Mouse (Mus musculus): ENCODE results near the gene C1d. TPM values are rescaled to one million over a fixed set of nuclear protein-coding genes. Genes with fewer than 3 reads are reported as not detected.

C1d gene
- total RNA-seq (2012; rRNA removed) (69.2 and 72.3 TPM in 2 replicates), polyA plus RNA-seq (2012; ENCODE audit: insufficient read depth in 1 of 2, insufficient read length in 2 of 2, low read depth in 1 of 2, low replicate concordance in 2 of 2, missing spikeins in 1 of 2) (10 to 100 TPM in 1 of 2 experiments, not detected in 1; 35.2 TPM)

DNA sequence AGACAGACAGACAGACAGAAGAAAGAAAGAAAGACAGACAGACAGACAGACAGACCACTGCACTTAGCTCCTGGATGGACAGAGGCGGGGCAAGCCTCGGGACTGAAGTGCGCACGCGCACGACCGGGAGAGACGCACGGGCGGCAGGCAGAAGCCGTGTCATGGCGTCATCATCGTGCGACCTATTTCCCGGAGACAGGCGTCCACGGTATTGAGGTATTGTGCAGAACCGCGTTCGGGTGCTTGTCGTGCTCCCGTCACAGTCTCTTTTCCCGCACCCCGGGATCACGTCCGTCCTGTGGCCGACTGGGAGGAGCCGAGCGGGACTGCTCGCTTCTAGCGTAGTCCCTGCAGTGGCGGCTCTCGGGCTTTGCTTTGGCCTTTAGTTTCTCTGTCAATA lies at the start of gene C1d:
TSS of gene C1d (plus strand) at position 137 of the 400 bp plus-strand sequence.
- no peaks in the 10 kb centered on the region for H3K9me3 ChIP-seq (replicated peaks; ENCODE audit: insufficient read depth, low read length)
- peak; percentile 99 for DNase-seq (ENCODE audit: low read depth, low spot score)
- H3K36me3 ChIP-seq (ENCODE audit: control insufficient read depth in 1 of 2, insufficient read depth in 2 of 2, low read length in 2 of 2), result peaks cover 0 to 12% of the 10 kb centered on the region in 2 experiments; a peak in 2 of 4 replicates
- H3K27me3 ChIP-seq (ENCODE audit: control insufficient read depth in 1 of 2, insufficient read depth in 2 of 2, low read length in 2 of 2), result no peaks in the 10 kb centered on the region
- H3K4me1 ChIP-seq (ENCODE audit: control insufficient read depth in 1 of 2, insufficient read depth in 2 of 2, low read length in 2 of 2), result peaks cover 5 to 15% of the 10 kb centered on the region in 2 experiments; a peak in 3 of 4 replicates
- peak within 1 kb of the TSS; percentile 89 for H3K27ac ChIP-seq (ENCODE audit: control insufficient read depth, low read depth, low read length)
- H3K9ac ChIP-seq (ENCODE audit: control insufficient read depth, low read depth, low read length, poor library complexity, severe bottlenecking), result peak within 1 kb of the TSS; percentile 93
- peak; percentile 73 for TF ChIP-seq ZMIZ1 (IDR thresholded peaks at IDR 0.05; ENCODE audit: low read depth, low read length)
- TF ChIP-seq RCOR1 (IDR thresholded peaks at IDR 0.05; ENCODE audit: low read depth, low read length), result no peak
- no peak for TF ChIP-seq MAZ (IDR thresholded peaks at IDR 0.05; ENCODE audit: low read depth, low read length)
- no peak for TF ChIP-seq CTCF (IDR thresholded peaks at IDR 0.05 in 2 of 3, conservative IDR thresholded peaks at IDR 0.05 in 1 of 3; ENCODE audit: control insufficient read depth in 1 of 3, insufficient read depth in 1 of 3, low read depth in 2 of 3, low read length in 3 of 3, poor library complexity in 1 of 3, severe bottlenecking in 1 of 3)
- 0 out of 2 replicates have a peak, but pooled peaks have one; percentile 34 for TF ChIP-seq MEF2A (IDR thresholded peaks at IDR 0.05; ENCODE audit: extremely low read depth, insufficient replicate concordance, low read depth, low read length, poor library complexity, severe bottlenecking)
- TF ChIP-seq ETS1 (IDR thresholded peaks at IDR 0.05; ENCODE audit: low read depth, low read length), result peak; percentile 34; the same call in 1 of the 2 replicates
- peak; percentile 86 for TF ChIP-seq TBP (IDR thresholded peaks at IDR 0.05; ENCODE audit: low read depth, low read length)
- TF ChIP-seq ELF1 (IDR thresholded peaks at IDR 0.05; ENCODE audit: low read depth, low read length), result peak; percentile 51; the same call in 1 of the 2 replicates
- TF ChIP-seq NELFE (IDR thresholded peaks at IDR 0.05; ENCODE audit: low read depth, low read length), result peak; percentile 94
- no peak; the same call in 1 of the 2 replicates for TF ChIP-seq BHLHE40 (IDR thresholded peaks at IDR 0.05; ENCODE audit: borderline replicate concordance, low read depth, low read length)
- peak; percentile 78 for TF ChIP-seq MYC (IDR thresholded peaks at IDR 0.05; ENCODE audit: low read depth, low read length)
- peak in 1 of 2 experiments; percentile 42; a peak in 1 of 4 replicates for TF ChIP-seq EP300 (IDR thresholded peaks at IDR 0.05; ENCODE audit: low read depth in 1 of 2, low read length in 2 of 2)
- peak; percentile 91 for TF ChIP-seq HCFC1 (IDR thresholded peaks at IDR 0.05; ENCODE audit: low read depth, low read length)
- TF ChIP-seq KAT2A (conservative IDR thresholded peaks at IDR 0.05; ENCODE audit: low read depth, low read length), result peak; percentile 59; the same call in 1 of the 2 replicates
- TF ChIP-seq SMC3 (IDR thresholded peaks at IDR 0.05; ENCODE audit: low read depth, low read length), result no peak
- TF ChIP-seq ZNF384 (IDR thresholded peaks at IDR 0.05; ENCODE audit: low read depth, low read length), result no peak
- no peak for TF ChIP-seq MAFK (IDR thresholded peaks at IDR 0.05; ENCODE audit: borderline replicate concordance, low read depth, low read length)
- TF ChIP-seq ZC3H11A (IDR thresholded peaks at IDR 0.05; ENCODE audit: low read depth, low read length), result peak; percentile 14; the same call in 1 of the 2 replicates
- peak; percentile 92 for TF ChIP-seq POLR2AphosphoS2 (IDR thresholded peaks at IDR 0.05; ENCODE audit: low read length)
- TF ChIP-seq SIN3A (IDR thresholded peaks at IDR 0.05; ENCODE audit: low read length), result peak; percentile 93
- TF ChIP-seq POLR2A (IDR thresholded peaks at IDR 0.05; ENCODE audit: control insufficient read depth in 1 of 2, insufficient read depth in 1 of 2, low read depth in 1 of 2, low read length in 2 of 2, poor library complexity in 1 of 2), result peak; percentile 83 to 93
- TF ChIP-seq E2F4 (IDR thresholded peaks at IDR 0.05; ENCODE audit: borderline replicate concordance, low read depth, low read length), result 0 out of 2 replicates have a peak, but pooled peaks have one; percentile 57
- TF ChIP-seq MXI1 (IDR thresholded peaks at IDR 0.05; ENCODE audit: low read depth, low read length), result peak; percentile 90
- no peak for TF ChIP-seq TAL1 (IDR thresholded peaks at IDR 0.05; ENCODE audit: low read length)
- 0 out of 2 replicates have a peak, but pooled peaks have one; percentile 47 for TF ChIP-seq CHD1 (IDR thresholded peaks at IDR 0.05; ENCODE audit: low read depth, low read length)
- TF ChIP-seq TCF12 (IDR thresholded peaks at IDR 0.05; ENCODE audit: low read depth, low read length), result peak; percentile 61
- no peak for TF ChIP-seq POLR2AphosphoS5 (IDR thresholded peaks at IDR 0.05; ENCODE audit: borderline replicate concordance, low read depth, low read length)
- peak; percentile 20; the same call in 1 of the 2 replicates for TF ChIP-seq GABPA (IDR thresholded peaks at IDR 0.05; ENCODE audit: low read depth, low read length)
- TF ChIP-seq NRF1 (IDR thresholded peaks at IDR 0.05; ENCODE audit: insufficient read depth, low read depth, low read length, poor library complexity, severe bottlenecking), result peak; percentile 88
- peaks cover 35% of the 10 kb centered on the region for H3K79me2 ChIP-seq (ENCODE audit: control insufficient read depth, insufficient read depth, low read length, poor library complexity)
- peak within 1 kb of the TSS; percentile 94 for H3K4me3 ChIP-seq (ENCODE audit: control insufficient read depth in 1 of 2, insufficient read depth in 1 of 2, low read depth in 2 of 2, low read length in 2 of 2)
